9 mouse cellular contexts compared by ENCODE assay signal in the genomic region with DNA sequence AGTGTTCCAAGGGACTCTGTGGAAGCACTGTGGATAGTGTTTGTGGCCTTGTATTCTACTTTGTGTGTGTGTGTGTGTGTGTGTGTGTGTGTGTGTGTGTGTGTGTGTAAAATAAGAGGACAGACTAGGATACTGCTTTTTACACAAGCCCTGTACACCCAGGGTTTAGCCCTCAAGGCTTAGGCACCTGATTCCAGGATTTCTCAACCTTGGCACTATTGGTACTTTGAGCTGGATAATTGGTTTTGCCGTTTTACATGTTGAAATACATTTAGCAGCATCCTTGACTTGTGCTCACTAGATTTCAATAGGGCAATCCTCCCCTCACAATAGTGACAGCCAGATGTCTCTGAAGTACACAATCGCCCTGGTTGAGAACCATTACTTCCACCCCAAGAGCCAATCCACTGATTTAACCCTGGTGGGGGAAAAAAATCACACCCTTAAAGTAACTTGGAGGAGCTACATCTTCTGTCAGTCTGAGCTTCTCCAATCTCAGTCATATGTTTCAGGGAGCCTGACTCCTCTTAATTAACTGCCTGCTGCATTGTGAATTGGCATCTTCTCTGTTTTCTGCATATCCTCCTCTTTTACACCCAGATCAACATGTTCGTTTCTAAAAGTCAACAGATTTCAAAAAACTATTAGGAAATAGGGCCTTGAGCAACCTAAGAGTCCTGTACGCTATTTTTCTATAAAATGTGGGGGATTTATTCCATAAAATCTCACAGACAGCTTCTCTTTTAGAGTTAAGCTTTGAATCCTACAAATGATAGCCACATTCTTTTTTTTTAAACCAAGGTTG. TPM values are rescaled to one million over a fixed set of nuclear protein-coding genes. Genes with fewer than 3 reads are reported as not detected.
DNase-seq lines count a peak whose midpoint lies in the region; ATAC-seq and TF ChIP-seq lines count a peak whose summit lies in the region.
"Had no signal": no experiment of that assay in that cellular context is flagged by ENCODE, and none has a peak within 500 bp of the region (broad histone marks: within the 10 kb centered on the region; RNA-seq: fewer than 3 reads in every experiment).

No protein-coding gene starts in this region.

- TF ChIP-seq CTCF in liver, adult 2 months (IDR thresholded peaks at IDR 0.05; ENCODE audit: low read depth, low read length): no peak
- TF ChIP-seq CTCF in olfactory bulb, adult 2 months (IDR thresholded peaks at IDR 0.05; ENCODE audit: insufficient read depth, low read depth, low read length): no peak

- peaks cover 18% of the 10 kb centered on the region for H3K79me2 ChIP-seq in liver, adult 2 months (ENCODE audit: control insufficient read depth, insufficient read depth, low read length)

- DNase-seq in liver, adult 2 months (ENCODE audit: extremely low read depth, low read depth, low spot score): peak; percentile 82
- DNase-seq in liver: no peak
- no peak for DNase-seq in thymus, postnatal 25 days
- DNase-seq in thymus, adult 18-20 months: no peak
- no peak for DNase-seq in cerebellum, postnatal 14 days

- H3K36me3 ChIP-seq in liver, adult 2 months (ENCODE audit: control insufficient read depth, insufficient read depth, low read length): no peaks in the 10 kb centered on the region
- no peaks in the 10 kb centered on the region for H3K36me3 ChIP-seq in forebrain, embryonic 16.5 days (ENCODE audit: control insufficient read depth, insufficient read depth)
- no peaks in the 10 kb centered on the region for H3K36me3 ChIP-seq in limb, embryonic 13.5 days

- peaks cover 23% of the 10 kb centered on the region for H3K4me1 ChIP-seq in liver, adult 2 months (ENCODE audit: control insufficient read depth, insufficient read depth, low read length)
- H3K4me1 ChIP-seq in forebrain, embryonic 16.5 days (replicated peaks; ENCODE audit: control insufficient read depth, insufficient read depth, low read length): peaks cover 32% of the 10 kb centered on the region
- H3K4me1 ChIP-seq in limb, embryonic 13.5 days: peaks cover 39% of the 10 kb centered on the region
- peaks cover 7% of the 10 kb centered on the region for H3K4me1 ChIP-seq in olfactory bulb, adult 2 months (ENCODE audit: control insufficient read depth, insufficient read depth, low read length)

- peak overlapping the region; percentile 53 for H3K4me2 ChIP-seq in forebrain, embryonic 16.5 days (ENCODE audit: low read length)
- H3K4me2 ChIP-seq in limb, embryonic 13.5 days (replicated peaks): peak overlapping the region; percentile 78

- H3K9ac ChIP-seq in liver, adult 2 months (ENCODE audit: low read depth, low read length): no peak overlapping the region
- peak overlapping the region; percentile 97 for H3K9ac ChIP-seq in forebrain, embryonic 16.5 days (replicated peaks; ENCODE audit: low read depth, low read length)
- peak overlapping the region; percentile 88; the same call in 1 of the 2 replicates for H3K9ac ChIP-seq in limb, embryonic 13.5 days

- H3K27me3 ChIP-seq in liver, adult 2 months (ENCODE audit: control insufficient read depth, insufficient read depth, low read length): no peaks in the 10 kb centered on the region
- no peaks in the 10 kb centered on the region for H3K27me3 ChIP-seq in forebrain, embryonic 16.5 days (replicated peaks; ENCODE audit: control insufficient read depth, insufficient read depth, low read length)
- H3K27me3 ChIP-seq in limb, embryonic 13.5 days: no peaks in the 10 kb centered on the region
- H3K27me3 ChIP-seq: Patski had no signal

- H3K9me3 ChIP-seq in forebrain, embryonic 16.5 days (ENCODE audit: control insufficient read depth, low read length): no peaks in the 10 kb centered on the region
- H3K9me3 ChIP-seq in limb, embryonic 13.5 days: no peaks in the 10 kb centered on the region

- WGBS in liver, adult 2 months: 25% methylated on average over 4 of the region's 4 CpGs
- WGBS in forebrain, embryonic 16.5 days: 46% methylated on average over 4 of the region's 4 CpGs
- 67% methylated on average over 4 of the region's 4 CpGs for WGBS in limb, embryonic 13.5 days
- WGBS in olfactory bulb, adult 2 months: 34% methylated on average over 4 of the region's 4 CpGs

- TF ChIP-seq POLR2A in liver, adult 2 months (IDR thresholded peaks at IDR 0.05; ENCODE audit: extremely low read depth, insufficient read depth, low read length): no peak
- TF ChIP-seq POLR2A in olfactory bulb, adult 2 months (IDR thresholded peaks at IDR 0.05; ENCODE audit: insufficient read depth, low read depth, low read length): no peak

- H3K27ac ChIP-seq in liver, adult 2 months (replicated peaks; ENCODE audit: insufficient read depth, low read depth, low read length): peak overlapping the region; percentile 59
- peak overlapping the region; percentile 98 for H3K27ac ChIP-seq in forebrain, embryonic 16.5 days (ENCODE audit: low read length)
- no peak overlapping the region for H3K27ac ChIP-seq in limb, embryonic 13.5 days
- H3K27ac ChIP-seq in olfactory bulb, adult 2 months (ENCODE audit: insufficient read depth, low read depth, low read length): peak overlapping the region; percentile 95

- no peak for ATAC-seq in forebrain, embryonic 16.5 days
- no peak for ATAC-seq in limb, embryonic 13.5 days (ENCODE audit: low FRiP score, low read depth)
- ATAC-seq: Patski had no signal

- H3K4me3 ChIP-seq in liver, adult 2 months (ENCODE audit: insufficient read depth, low read depth, low read length): no peak overlapping the region
- peak overlapping the region; percentile 94 for H3K4me3 ChIP-seq in forebrain, embryonic 16.5 days (replicated peaks; ENCODE audit: low read length)
- H3K4me3 ChIP-seq in limb, embryonic 13.5 days: peak overlapping the region; percentile 83
- no peak overlapping the region for H3K4me3 ChIP-seq in olfactory bulb, adult 2 months (ENCODE audit: insufficient read depth, low read depth, low read length)

RNA-seq across cellular contexts. Expression of a gene that starts 1.9 kb away (rescaled TPM):
- 1,501 and 1,754 TPM in 2 replicates for total RNA-seq in liver, adult 2 months (2014; rRNA removed)
- 105 and 134 TPM in 2 replicates for polyA plus RNA-seq in liver, adult 2 months (2012; rRNA removed)
- polyA plus RNA-seq in forebrain, embryonic 16.5 days (2015; fragmentation: Nextera tagmentation; extraction: Ambion mirVana): 11.7 and 16.8 TPM in 2 replicates
- polyA plus RNA-seq in limb, embryonic 13.5 days (2015; fragmentation: Nextera tagmentation; extraction: Ambion mirVana): 9.5 and 10.4 TPM in 2 replicates
- polyA plus RNA-seq in olfactory bulb, adult 2 months (2012; ENCODE audit: insufficient read depth, insufficient read length, low replicate concordance, missing spikeins): not detected in 2 replicates

RNA-seq across cellular contexts. Expression of a gene that starts 2.1 kb away (rescaled TPM):
- total RNA-seq in liver, adult 2 months (2014; rRNA removed): 8.4 and 9.0 TPM in 2 replicates
- polyA plus RNA-seq in liver, adult 2 months (2012; rRNA removed): 4.3 and 5.7 TPM in 2 replicates
- 7.4 and 9.8 TPM in 2 replicates for polyA plus RNA-seq in forebrain, embryonic 16.5 days (2015; fragmentation: Nextera tagmentation; extraction: Ambion mirVana)
- 7.9 and 8.6 TPM in 2 replicates for polyA plus RNA-seq in limb, embryonic 13.5 days (2015; fragmentation: Nextera tagmentation; extraction: Ambion mirVana)
- not detected in 2 replicates for polyA plus RNA-seq in olfactory bulb, adult 2 months (2012; ENCODE audit: insufficient read depth, insufficient read length, low replicate concordance, missing spikeins)

Comparison
In these comparisons a context has a peak if more than half of its experiments do, and no peak if none do; other contexts are left out.
1. H3K4me3 ChIP-seq: peak in forebrain, embryonic 16.5 days (single experiment) and limb, embryonic 13.5 days (single experiment); none in liver, adult 2 months (single experiment) and olfactory bulb, adult 2 months (single experiment).
2. RNA of a gene that starts 1.9 kb away (polyA plus RNA-seq): 105 to 134 TPM in liver, adult 2 months, 11.7 to 16.8 TPM in forebrain, embryonic 16.5 days and 9.5 to 10.4 TPM in limb, embryonic 13.5 days; not detected in olfactory bulb, adult 2 months; every median in the first group is over 10 times any median in the second.